ENCODE assay signal across 8 mouse cellular contexts in the genomic region with DNA sequence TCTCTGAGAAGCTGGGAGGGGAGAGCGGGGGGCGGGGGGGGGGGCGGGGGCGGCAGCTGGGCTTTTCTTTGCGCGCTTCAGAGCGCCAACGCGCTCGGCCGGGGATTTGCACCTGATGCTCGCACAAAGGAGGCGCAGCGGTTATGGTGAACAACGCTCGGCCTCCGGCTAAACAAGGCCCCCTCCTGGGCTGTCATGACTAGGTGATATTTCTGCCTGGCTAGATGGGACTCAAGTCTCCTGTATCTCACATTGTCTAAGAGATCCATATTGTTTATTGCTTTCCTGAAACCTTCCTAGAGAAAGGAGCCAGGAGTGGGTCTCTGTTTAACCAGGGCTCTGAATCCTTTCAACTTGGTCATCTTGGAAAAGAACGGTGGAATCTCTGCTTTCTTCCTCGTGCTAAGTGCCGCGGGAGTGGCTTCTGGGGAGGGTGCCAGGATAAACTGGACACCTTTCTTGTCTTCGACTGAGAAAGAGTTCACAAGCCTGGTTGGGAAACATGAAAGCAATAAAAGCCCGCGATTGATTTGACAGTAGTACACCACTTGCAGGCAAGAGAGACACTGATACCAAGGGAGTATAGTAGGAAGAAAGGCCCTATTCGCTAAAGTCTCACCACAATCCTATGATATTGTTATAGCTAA. TPM values are rescaled to one million over a fixed set of nuclear protein-coding genes. Genes with fewer than 3 reads are reported as not detected.
DNase-seq lines count a peak whose midpoint lies in the region; ATAC-seq and TF ChIP-seq lines count a peak whose summit lies in the region.

No protein-coding gene starts in this region.

- H3K4me1 ChIP-seq in embryonic facial prominence, embryonic 11.5 days (ENCODE audit: control insufficient read depth, insufficient read depth, low read length) = no peaks in the 10 kb centered on the region; the same call in 1 of the 2 replicates
- peaks cover 9% of the 10 kb centered on the region; the same call in 1 of the 2 replicates for H3K4me1 ChIP-seq in intestine, postnatal 0 days (replicated peaks; ENCODE audit: control insufficient read depth, insufficient read depth, low read length)

- intact Hi-C loops in gastrocnemius, adult 2 months (cut with DNase I) = loop anchor here (5.0 to 10.0 kb wide), 2 partner anchors 65 to 83 kb away; partner anchors contain the start of gene Fads1

- WGBS in embryonic facial prominence, embryonic 11.5 days = 6% methylated on average over 22 of the region's 25 CpGs
- 3% methylated on average over 22 of the region's 25 CpGs for WGBS in intestine, postnatal 0 days

- peak; percentile 61; the same call in 1 of the 2 replicates for ATAC-seq in embryonic facial prominence, embryonic 11.5 days (replicated peaks; ENCODE audit: insufficient number of reproducible peaks, low FRiP score, low TSS enrichment, low read depth)
- peak; percentile 9 for ATAC-seq in intestine, postnatal 0 days

- peak overlapping the region; percentile 44 for H3ac ChIP-seq in myocyte (ENCODE audit: control insufficient read depth, insufficient read length)

- H3K79me2 ChIP-seq in myocyte (ENCODE audit: control insufficient read depth, insufficient read depth) = peaks cover 35% of the 10 kb centered on the region

- H3K9ac ChIP-seq in embryonic facial prominence, embryonic 11.5 days (replicated peaks; ENCODE audit: low read length) = peak overlapping the region; percentile 56
- H3K9ac ChIP-seq in intestine, postnatal 0 days (ENCODE audit: low read depth, low read length) = peak overlapping the region; percentile 31

- H3K4me3 ChIP-seq in gastrocnemius, adult 2 months = peak overlapping the region; percentile 84
- peak overlapping the region; percentile 85 for H3K4me3 ChIP-seq in embryonic facial prominence, embryonic 11.5 days (ENCODE audit: low read depth, low read length)
- H3K4me3 ChIP-seq in intestine, postnatal 0 days (ENCODE audit: low read depth, low read length) = peak overlapping the region; percentile 71
- peak overlapping the region; percentile 90 for H3K4me3 ChIP-seq in myocyte

- no peaks in the 10 kb centered on the region; the same call in 1 of the 2 replicates for H3K36me3 ChIP-seq in embryonic facial prominence, embryonic 11.5 days (replicated peaks; ENCODE audit: control insufficient read depth, insufficient read depth, low read depth, low read length)
- H3K36me3 ChIP-seq in intestine, postnatal 0 days (ENCODE audit: control insufficient read depth, insufficient read depth) = 0 out of 2 replicates have a peak, but pooled peaks cover 2% of the 10 kb centered on the region
- no peaks in the 10 kb centered on the region for H3K36me3 ChIP-seq in myocyte (ENCODE audit: control insufficient read depth, insufficient read depth)

- peak; percentile 38 for DNase-seq in gastrocnemius, adult 2 months
- DNase-seq in gastrocnemius, adult 8-10 months (ENCODE audit: low spot score in 2 of 2) = no peak
- peak; percentile 37 for DNase-seq in 3T3-L1 (ENCODE audit: low read depth, low spot score)
- DNase-seq in embryonic facial prominence, embryonic 11.5 days (ENCODE audit: low spot score) = no peak
- no peak for DNase-seq in frontal cortex, postnatal 36 days (ENCODE audit: low spot score in 2 of 2)
- no peak for DNase-seq in urinary bladder, postnatal 25 days (ENCODE audit: low spot score)

- H3K27ac ChIP-seq in gastrocnemius, adult 2 months = peak overlapping the region; percentile 79
- peak overlapping the region; percentile 96 for H3K27ac ChIP-seq in embryonic facial prominence, embryonic 11.5 days (replicated peaks; ENCODE audit: low read depth, low read length)
- peak overlapping the region; percentile 79 for H3K27ac ChIP-seq in intestine, postnatal 0 days (ENCODE audit: low read depth, low read length)

- H3K27me3 ChIP-seq in embryonic facial prominence, embryonic 11.5 days (ENCODE audit: control insufficient read depth, insufficient read depth, low read length) = no peaks in the 10 kb centered on the region
- no peaks in the 10 kb centered on the region for H3K27me3 ChIP-seq in intestine, postnatal 0 days (replicated peaks; ENCODE audit: control insufficient read depth, insufficient read depth, low read length)
- H3K27me3 ChIP-seq in myocyte (ENCODE audit: control insufficient read depth, insufficient read depth, insufficient read length) = no peaks in the 10 kb centered on the region

- peak overlapping the region; percentile 51 for H3K4me2 ChIP-seq in embryonic facial prominence, embryonic 11.5 days (ENCODE audit: low read depth, low read length)
- peak overlapping the region; percentile 90 for H3K4me2 ChIP-seq in intestine, postnatal 0 days (replicated peaks; ENCODE audit: low read depth)
- peak overlapping the region; percentile 85 for H3K4me2 ChIP-seq in myocyte (ENCODE audit: low read depth)

- no peak for TF ChIP-seq CTCF in gastrocnemius, adult 2 months (IDR thresholded peaks at IDR 0.05)
- TF ChIP-seq CTCF in intestine, postnatal 0 days (IDR thresholded peaks at IDR 0.05; ENCODE audit: low read depth) = no peak; the same call in 1 of the 2 replicates

- H3K9me3 ChIP-seq in embryonic facial prominence, embryonic 11.5 days (replicated peaks; ENCODE audit: control insufficient read depth, low read length) = no peaks in the 10 kb centered on the region
- H3K9me3 ChIP-seq in intestine, postnatal 0 days (ENCODE audit: control insufficient read depth) = no peaks in the 10 kb centered on the region

- no peak for TF ChIP-seq POLR2A in myocyte (IDR thresholded peaks at IDR 0.05; ENCODE audit: insufficient read length, low read depth)

TF ChIP-seq in myocyte, 11 proteins besides CTCF, POLR2A, EP300 and RAD21:
- TF ChIP-seq TCF12 (IDR thresholded peaks at IDR 0.05; ENCODE audit: insufficient read depth, poor library complexity, severe bottlenecking) (no peak), POLR2AphosphoS2 (IDR thresholded peaks at IDR 0.05; ENCODE audit: insufficient read length, low read depth) (no peak), USF1 (IDR thresholded peaks at IDR 0.05; ENCODE audit: low read depth) (no peak), CEBPB (IDR thresholded peaks at IDR 0.05; ENCODE audit: insufficient read depth, poor library complexity, severe bottlenecking) (no peak), SRF (IDR thresholded peaks at IDR 0.05; ENCODE audit: control insufficient read depth, insufficient read length, low read depth) (no peak), MAX (IDR thresholded peaks at IDR 0.05; ENCODE audit: low read depth) (no peak), E2F4 (IDR thresholded peaks at IDR 0.05; ENCODE audit: insufficient read depth) (no peak), MYOD1 (IDR thresholded peaks at IDR 0.05; ENCODE audit: control insufficient read depth in 1 of 3, insufficient read length in 2 of 3, low read depth in 2 of 3) (no peak), MYOG (IDR thresholded peaks at IDR 0.05; ENCODE audit: control insufficient read depth in 1 of 3, insufficient read depth in 1 of 3, insufficient read length in 2 of 3, low read depth in 2 of 3) (no peak)

RNA-seq across cellular contexts. Expression of gene Fads2, which starts 0.6 kb away (rescaled TPM):
- total RNA-seq in gastrocnemius, adult 2 months (2021) = 1 to 10 TPM; 1.7 to 4.1 TPM
- 1 to 10 TPM; 1.2 to 2.0 (median 1.5) TPM for total RNA-seq in gastrocnemius, adult 8-10 months (2022)
- polyA plus RNA-seq in embryonic facial prominence, embryonic 11.5 days (2014; fragmentation: Nextera tagmentation; extraction: Ambion mirVana) = 57.0 and 58.8 TPM in 2 replicates
- polyA plus RNA-seq in intestine, postnatal 0 days (2015; fragmentation: Nextera tagmentation; extraction: Ambion mirVana) = 46.8 and 54.2 TPM in 2 replicates
- 157 TPM for polyA plus RNA-seq in myocyte (2012; fragmentation: generic; extraction: Trizol)

Comparison
In these comparisons a context has a peak if more than half of its experiments do, and no peak if none do; other contexts are left out.
1. DNase-seq: peak in gastrocnemius, adult 2 months (single experiment) and 3T3-L1 (single experiment); none in gastrocnemius, adult 8-10 months (0 of 2), embryonic facial prominence, embryonic 11.5 days (single experiment), frontal cortex, postnatal 36 days (0 of 2) and urinary bladder, postnatal 25 days (single experiment).
2. Peak in every context shown above with its lines, with median percentiles within 50 percentile points of each other: H3K27ac ChIP-seq, H3K4me3 ChIP-seq and H3K4me2 ChIP-seq.